Mouse (Mus musculus) adrenal gland, postnatal 0 days (tissue): ENCODE data around the gene Shmt2. TPM values are rescaled to one million over a fixed set of nuclear protein-coding genes. Genes with fewer than 3 reads are reported as not detected.

ENCODE experiments used
- polyA plus RNA-seq: library from polyadenylated mRNA; unstranded; fragments of >200 nt; fragmentation: Nextera tagmentation; extraction: Ambion mirVana; gene quantifications from 2 replicates; pipeline ENCODE4 v1.2.1, GENCODE M21; 2015

The Shmt2 gene
- polyA plus RNA-seq = 42.0 and 63.0 TPM in 2 replicates

DNA sequence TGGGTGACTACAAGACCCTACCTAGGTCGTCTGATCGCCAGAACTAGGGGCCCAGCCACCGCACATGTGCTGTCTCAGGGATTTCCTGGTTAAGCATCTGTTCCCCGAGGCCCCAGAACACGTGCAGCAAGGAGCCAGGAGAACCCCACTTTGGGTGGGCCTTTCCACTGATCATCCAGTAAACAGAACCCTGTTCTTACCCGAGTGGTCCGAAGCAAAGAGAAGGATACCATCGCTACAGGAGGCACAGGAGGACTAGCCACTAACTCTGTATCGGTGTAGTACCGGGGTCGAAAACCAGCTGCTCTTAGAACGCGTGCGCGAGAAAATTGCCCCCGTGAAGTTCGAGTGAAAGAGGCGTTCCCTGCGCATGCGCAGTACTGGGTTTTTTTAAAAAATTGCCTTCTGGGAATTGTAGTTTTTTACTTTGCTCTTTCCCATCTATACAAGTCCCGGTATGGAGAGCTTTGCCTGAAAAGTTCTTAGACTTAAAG is at the start of gene Shmt2:
Gene Shmt2 (minus strand): TSS at position 357 of the 494 bp plus-strand sequence.

GRCm38 (mm10) chr10:127534036-127534928 is 12.0 kb upstream of the Shmt2 start, which contains the start of gene Nxph4:
TSS of gene Nxph4 (minus strand) at chr10:127534559.

DNA sequence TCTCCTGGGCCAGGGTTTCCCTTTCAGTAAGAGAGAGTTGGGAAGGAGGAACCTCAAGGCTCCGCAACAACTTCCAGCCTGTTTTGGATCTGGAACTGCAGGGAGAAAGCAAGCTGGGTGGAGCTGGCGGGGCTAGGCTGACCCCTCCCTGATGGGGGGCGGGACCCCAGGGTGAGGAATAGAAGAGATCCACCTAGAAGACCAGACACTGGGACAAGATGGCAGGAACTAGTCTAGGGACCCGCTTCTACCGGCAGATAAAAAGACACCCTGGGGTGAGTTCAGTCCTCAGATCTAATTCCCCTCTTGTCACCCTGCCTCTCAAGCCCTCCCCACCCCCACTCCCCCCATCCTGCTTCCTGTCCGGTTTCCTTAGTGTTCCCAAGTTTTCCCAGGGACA is 7.5 kb downstream of the Shmt2 start, which contains the start of gene Ndufa4l2:
Gene Ndufa4l2 (plus strand): TSS at position 204 of the 400 bp plus-strand sequence.

DNA sequence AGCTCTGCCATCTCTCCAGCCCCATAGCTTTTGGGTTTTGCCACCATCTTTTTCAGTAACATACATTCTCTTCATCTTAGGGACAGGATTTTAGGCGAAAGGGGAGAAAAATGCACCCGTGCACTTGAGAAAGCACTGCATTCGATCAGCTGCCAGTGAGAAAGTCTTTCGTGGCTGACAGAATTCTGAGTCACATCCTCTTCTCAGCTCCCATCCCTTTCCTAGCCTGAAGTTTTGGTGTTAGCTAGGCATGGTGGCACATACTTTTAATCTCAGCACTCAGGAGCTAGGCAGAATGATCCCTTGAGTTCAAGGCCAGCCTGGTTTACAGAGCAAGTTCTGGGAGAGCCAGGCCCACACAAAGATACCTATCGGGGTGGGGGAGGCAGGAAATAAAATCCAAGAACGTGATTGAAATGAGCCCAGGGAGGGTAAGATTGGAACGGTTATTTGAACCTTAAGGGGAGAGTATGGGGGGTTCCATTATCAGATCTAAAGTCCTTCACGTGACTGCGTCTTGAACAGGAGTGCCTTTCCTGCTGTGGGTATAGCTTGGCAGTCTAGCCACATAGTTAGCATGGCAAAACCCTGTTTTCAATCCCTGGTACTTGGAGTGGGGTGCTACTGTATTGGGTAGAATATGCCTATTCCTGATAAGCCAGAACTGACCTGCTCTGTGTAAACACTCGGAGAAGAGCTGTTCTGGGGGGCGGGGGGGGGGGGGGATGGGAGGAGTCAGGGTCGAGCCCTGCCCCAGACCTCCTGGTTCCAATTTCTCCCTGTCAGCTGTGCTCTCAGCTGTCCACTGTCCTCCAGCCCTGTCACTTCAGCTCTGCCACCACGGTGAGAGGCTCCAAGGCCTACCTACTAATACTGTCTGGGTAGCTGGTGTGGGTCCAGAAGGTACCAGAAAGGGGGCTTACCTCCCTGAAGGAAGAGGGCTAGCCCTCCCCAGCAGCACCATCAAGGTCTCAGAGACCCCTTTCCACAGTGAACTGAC is 21.1 kb downstream of the Shmt2 start, which contains the start of gene Stac3:
Gene Stac3 (plus strand): TSS at position 793 of the 1,000 bp plus-strand sequence.

Other genes with a start within 250 kb of the Shmt2 start
- gene Mbd6, start 233.4 kb downstream of the Shmt2 start, polyA plus RNA-seq = 8.1 and 10.8 TPM in 2 replicates
- gene Mars, start 210.7 kb downstream of the Shmt2 start, polyA plus RNA-seq = 74.6 and 97.2 TPM in 2 replicates
- 4.9 and 5.0 TPM in 2 replicates for gene Arhgap9, start 200.5 kb downstream of the Shmt2 start, polyA plus RNA-seq
- 2.6 and 3.4 TPM in 2 replicates for gene Gli1, start 180.5 kb downstream of the Shmt2 start, polyA plus RNA-seq
- 1.4 and 1.7 TPM in 2 replicates for gene Inhbe, start 168.0 kb downstream of the Shmt2 start, polyA plus RNA-seq
- gene Inhbc, start 152.0 kb downstream of the Shmt2 start, polyA plus RNA-seq = 0.46 and 0.61 TPM in 2 replicates
- 29.8 and 36.2 TPM in 2 replicates for gene R3hdm2, start 142.1 kb downstream of the Shmt2 start, polyA plus RNA-seq
- gene Stac3, start 20.8 kb downstream of the Shmt2 start, polyA plus RNA-seq = 0.98 and 2.2 TPM in 2 replicates
- gene Ndufa4l2, start 7.5 kb downstream of the Shmt2 start, polyA plus RNA-seq = 69.0 and 99.4 TPM in 2 replicates
- gene Nxph4, start 12.1 kb upstream of the Shmt2 start, polyA plus RNA-seq = 20.2 and 25.1 TPM in 2 replicates
- 68.4 and 73.1 TPM in 2 replicates for gene Lrp1, start 98.7 kb upstream of the Shmt2 start, polyA plus RNA-seq
- gene Stat6, start 120.5 kb upstream of the Shmt2 start, polyA plus RNA-seq = 26.3 and 39.0 TPM in 2 replicates
- gene Nemp1, start 144.5 kb upstream of the Shmt2 start, polyA plus RNA-seq = 9.6 and 12.5 TPM in 2 replicates
- gene Nab2, start 146.1 kb upstream of the Shmt2 start, polyA plus RNA-seq = 14.2 and 23.9 TPM in 2 replicates
- 0.35 and 2.0 TPM in 2 replicates for gene Myo1a, start 182.7 kb upstream of the Shmt2 start, polyA plus RNA-seq
- 1.0 TPM in 1 of 2 replicates, not detected in the other for gene Tac2, start 202.0 kb upstream of the Shmt2 start, polyA plus RNA-seq
- 1.3 and 2.3 TPM in 2 replicates for gene Zbtb39, start 217.1 kb upstream of the Shmt2 start, polyA plus RNA-seq
- 4.9 and 10.0 TPM in 2 replicates for gene Gpr182, start 229.3 kb upstream of the Shmt2 start, polyA plus RNA-seq
- gene Rdh1, start 237.3 kb upstream of the Shmt2 start, polyA plus RNA-seq = 0.38 and 1.0 TPM in 2 replicates
- gene Rdh16f1, start 237.3 kb upstream of the Shmt2 start, polyA plus RNA-seq = 1.1 and 3.6 TPM in 2 replicates